Mouse (Mus musculus): Measurements from ENCODE around the gene Tifa. TPM values are rescaled to one million over a fixed set of nuclear protein-coding genes. Genes with fewer than 3 reads are reported as not detected.
A peak's percentile ranks its signal among the peaks of the same experiment; 100 is the strongest.
"Not testable (repeated sequence)": the region's sequence is repeated elsewhere in the genome, so short reads cannot be mapped to it uniquely, and the experiment has no call there.

Gene Tifa
- polyA plus RNA-seq, 1 experiment = 0.18 TPM

GRCm38 (mm10) chr3:127769146-127769545 is 20.5 kb upstream of the Tifa start:
- Histone ChIP-seq H3ac (ENCODE audit: control insufficient read depth, insufficient read length, low read depth) (no peak overlapping the region), H3K36me3 (ENCODE audit: control insufficient read depth, insufficient read depth) (no peaks in the 10 kb centered on the region), H3K79me2 (ENCODE audit: control insufficient read depth, insufficient read depth) (no peaks in the 10 kb centered on the region), H3K27me3 (ENCODE audit: control insufficient read depth, insufficient read depth, insufficient read length) (no peaks in the 10 kb centered on the region), H3K79me3 (ENCODE audit: low read depth) (no peaks in the 10 kb centered on the region), H3K4me3 (ENCODE audit: insufficient read depth, poor library complexity, severe bottlenecking) (no peak overlapping the region)
- TF ChIP-seq MYOG (IDR thresholded peaks at IDR 0.05; ENCODE audit: control insufficient read depth, extremely low read depth, insufficient read length) (no peak), MAX (IDR thresholded peaks at IDR 0.05) (no peak), CEBPB (IDR thresholded peaks at IDR 0.05; ENCODE audit: low read depth) (no peak), FOSL1 (IDR thresholded peaks at IDR 0.05; ENCODE audit: insufficient read depth, low read length, poor library complexity, severe bottlenecking) (no peak), CTCF (IDR thresholded peaks at IDR 0.05; ENCODE audit: control insufficient read depth, insufficient read depth, insufficient read length) (no peak), MYOD1 (IDR thresholded peaks at IDR 0.05; ENCODE audit: control insufficient read depth, insufficient read length, low read depth) (no peak), USF1 (IDR thresholded peaks at IDR 0.05; ENCODE audit: low read depth) (no peak)

GRCm38 (mm10) chr3:127780021-127780644 is 9.5 kb upstream of the Tifa start, which contains the start of gene Alpk1:
TSS of gene Alpk1 (minus strand) at chr3:127780527.
- Histone ChIP-seq H3K4me3 (ENCODE audit: insufficient read depth, poor library complexity, severe bottlenecking) (peak within 1 kb of the TSS; percentile 30), H3K36me3 (ENCODE audit: control insufficient read depth, insufficient read depth) (no peaks in the 10 kb centered on the region), H3ac (ENCODE audit: control insufficient read depth, insufficient read length, low read depth) (peak within 1 kb of the TSS; percentile 47), H3K27me3 (ENCODE audit: control insufficient read depth, insufficient read depth, insufficient read length) (no peaks in the 10 kb centered on the region), H3K79me2 (ENCODE audit: control insufficient read depth, insufficient read depth) (no peaks in the 10 kb centered on the region), H3K79me3 (ENCODE audit: low read depth) (no peaks in the 10 kb centered on the region)
- TF ChIP-seq MYOG (IDR thresholded peaks at IDR 0.05; ENCODE audit: control insufficient read depth, extremely low read depth, insufficient read length) = no peak

- H3K79me2 ChIP-seq (ENCODE audit: control insufficient read depth, insufficient read depth) = no peaks in the 10 kb centered on the region
- H3K4me3 ChIP-seq (ENCODE audit: insufficient read depth, poor library complexity, severe bottlenecking) = no peak overlapping the region
- TF ChIP-seq MYOD1 (IDR thresholded peaks at IDR 0.05; ENCODE audit: control insufficient read depth, insufficient read length, low read depth) (no peak), MYOG (IDR thresholded peaks at IDR 0.05; ENCODE audit: control insufficient read depth, extremely low read depth, insufficient read length) (no peak), USF1 (IDR thresholded peaks at IDR 0.05; ENCODE audit: low read depth) (no peak), CTCF (IDR thresholded peaks at IDR 0.05; ENCODE audit: control insufficient read depth, insufficient read depth, insufficient read length) (no peak), MAX (IDR thresholded peaks at IDR 0.05) (no peak), CEBPB (IDR thresholded peaks at IDR 0.05; ENCODE audit: low read depth) (no peak), FOSL1 (IDR thresholded peaks at IDR 0.05; ENCODE audit: insufficient read depth, low read length, poor library complexity, severe bottlenecking) (no peak)
- no peaks in the 10 kb centered on the region for H3K27me3 ChIP-seq (ENCODE audit: control insufficient read depth, insufficient read depth, insufficient read length)
- H3ac ChIP-seq (ENCODE audit: control insufficient read depth, insufficient read length, low read depth) = no peak overlapping the region
- H3K36me3 ChIP-seq (ENCODE audit: control insufficient read depth, insufficient read depth) = no peaks in the 10 kb centered on the region
- H3K79me3 ChIP-seq (ENCODE audit: low read depth) = no peaks in the 10 kb centered on the region
These were observed 8.7 kb upstream of the Tifa start for GRCm38 (mm10) chr3:127780921-127781320.

- Histone ChIP-seq H3K79me3 (ENCODE audit: low read depth) (no peaks in the 10 kb centered on the region), H3K4me3 (ENCODE audit: insufficient read depth, poor library complexity, severe bottlenecking) (no peak overlapping the region), H3K36me3 (ENCODE audit: control insufficient read depth, insufficient read depth) (no peaks in the 10 kb centered on the region), H3K79me2 (ENCODE audit: control insufficient read depth, insufficient read depth) (no peaks in the 10 kb centered on the region), H3ac (ENCODE audit: control insufficient read depth, insufficient read length, low read depth) (no peak overlapping the region), H3K27me3 (ENCODE audit: control insufficient read depth, insufficient read depth, insufficient read length) (no peaks in the 10 kb centered on the region)
- no peak for TF ChIP-seq MYOD1 (IDR thresholded peaks at IDR 0.05; ENCODE audit: control insufficient read depth, insufficient read length, low read depth)
- TF ChIP-seq MYOG (IDR thresholded peaks at IDR 0.05; ENCODE audit: control insufficient read depth, extremely low read depth, insufficient read length) = no peak
- TF ChIP-seq USF1 (IDR thresholded peaks at IDR 0.05; ENCODE audit: low read depth) = no peak
- no peak for TF ChIP-seq FOSL1 (IDR thresholded peaks at IDR 0.05; ENCODE audit: insufficient read depth, low read length, poor library complexity, severe bottlenecking)
- no peak for TF ChIP-seq MAX (IDR thresholded peaks at IDR 0.05)
- no peak for TF ChIP-seq CTCF (IDR thresholded peaks at IDR 0.05; ENCODE audit: control insufficient read depth, insufficient read depth, insufficient read length)
These were observed 6.7 kb upstream of the Tifa start for GRCm38 (mm10) chr3:127782921-127783320.

- H3K4me3 ChIP-seq (ENCODE audit: insufficient read depth, poor library complexity, severe bottlenecking); H3K79me3 ChIP-seq (ENCODE audit: low read depth); H3K79me2 ChIP-seq (ENCODE audit: control insufficient read depth, insufficient read depth); H3K36me3 ChIP-seq (ENCODE audit: control insufficient read depth, insufficient read depth); H3ac ChIP-seq (ENCODE audit: control insufficient read depth, insufficient read length, low read depth); H3K27me3 ChIP-seq (ENCODE audit: control insufficient read depth, insufficient read depth, insufficient read length): not testable (repeated sequence)
These were observed 5.9 kb upstream of the Tifa start for GRCm38 (mm10) chr3:127783680-127784079.

- Histone ChIP-seq H3ac (ENCODE audit: control insufficient read depth, insufficient read length, low read depth) (no peak overlapping the region), H3K27me3 (ENCODE audit: control insufficient read depth, insufficient read depth, insufficient read length) (no peaks in the 10 kb centered on the region), H3K36me3 (ENCODE audit: control insufficient read depth, insufficient read depth) (no peaks in the 10 kb centered on the region), H3K4me3 (ENCODE audit: insufficient read depth, poor library complexity, severe bottlenecking) (no peak overlapping the region), H3K79me2 (ENCODE audit: control insufficient read depth, insufficient read depth) (no peaks in the 10 kb centered on the region), H3K79me3 (ENCODE audit: low read depth) (no peaks in the 10 kb centered on the region)
- TF ChIP-seq MYOD1 (IDR thresholded peaks at IDR 0.05; ENCODE audit: control insufficient read depth, insufficient read length, low read depth) (no peak), CTCF (IDR thresholded peaks at IDR 0.05; ENCODE audit: control insufficient read depth, insufficient read depth, insufficient read length) (no peak), MAX (IDR thresholded peaks at IDR 0.05) (no peak)
These were observed 2.6 kb upstream of the Tifa start for GRCm38 (mm10) chr3:127787032-127787431.
